Mouse (Mus musculus): ENCODE measurements around the gene L3mbtl3.

L3mbtl3 gene

DNA sequence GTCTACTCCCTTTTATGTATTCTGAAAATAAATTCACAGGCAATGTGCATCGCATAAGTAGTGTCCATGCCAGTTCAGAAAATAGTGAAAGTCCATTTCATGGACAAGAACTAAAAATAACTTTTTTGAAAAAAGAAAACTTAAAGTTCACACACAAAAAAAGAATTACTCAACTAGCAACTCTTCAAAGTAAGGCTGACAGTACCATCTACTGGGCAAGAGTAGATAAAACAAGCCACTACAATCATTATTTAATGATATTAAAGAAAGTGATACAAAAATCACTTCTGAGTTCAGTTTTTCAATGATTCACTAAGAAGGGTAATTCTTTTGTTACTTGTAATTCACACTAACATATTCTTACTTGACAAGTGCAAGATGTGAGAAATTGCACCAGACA, 29.9 kb downstream of the L3mbtl3 start:
- in situ Hi-C loops (cut with MboI, MseI) = loop anchor here (10.0 kb wide), 1 partner anchor 661 kb away; no protein-coding TSS in a partner anchor

DNA sequence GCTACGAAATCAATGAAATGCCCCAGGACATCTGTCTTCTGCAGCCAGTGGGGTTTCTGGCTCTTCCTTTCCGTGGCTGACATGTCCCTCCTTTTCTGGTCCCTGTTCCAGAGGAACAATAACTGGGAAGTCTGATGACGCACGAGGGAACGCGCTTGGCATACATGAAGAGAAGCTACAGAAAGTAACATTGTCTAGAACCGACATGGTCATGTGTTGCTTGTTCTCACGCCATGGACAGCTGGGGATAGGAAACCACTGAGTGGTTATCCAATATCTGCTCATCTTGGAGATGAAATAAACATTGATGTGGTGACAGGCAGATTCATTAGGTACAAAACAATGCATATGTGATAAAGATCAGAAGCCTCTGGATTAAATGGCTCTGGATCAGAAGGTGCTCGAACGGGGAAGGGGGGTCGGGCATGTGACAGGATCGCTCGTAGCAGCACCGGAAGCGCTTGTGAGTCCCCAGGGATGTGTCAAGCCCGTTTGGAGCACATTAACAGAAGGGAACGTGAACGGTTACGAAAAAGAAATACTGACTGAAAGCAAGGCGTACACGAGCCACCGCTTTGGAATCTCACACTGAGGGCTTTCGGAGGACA, 37.8 kb downstream of the L3mbtl3 start:
- in situ Hi-C loops (cut with MboI, MseI) = no loop called here

DNA sequence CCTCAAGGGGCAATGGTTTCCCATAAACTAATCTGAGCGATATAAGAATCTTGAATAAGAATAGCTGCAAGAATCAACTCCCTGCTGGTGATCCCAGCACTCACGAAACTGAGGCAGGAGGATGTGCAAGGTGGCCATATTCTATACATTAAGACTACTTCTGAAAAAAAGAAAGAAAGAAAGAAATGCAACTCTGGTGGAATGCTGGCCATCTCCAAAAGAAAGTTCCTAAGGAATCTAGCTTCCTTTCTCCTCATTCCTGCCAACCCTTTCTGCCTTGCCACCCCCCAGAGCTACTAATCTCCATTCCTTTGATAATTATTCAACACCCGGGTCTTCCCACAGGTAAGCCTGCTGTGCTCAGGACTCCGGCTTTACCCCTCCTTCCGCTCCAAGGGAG, 41.8 kb downstream of the L3mbtl3 start:
- in situ Hi-C loops (cut with MboI, MseI) = no loop called here

- in situ Hi-C loops (cut with MboI, MseI) = no loop called here
These were observed 43.0 kb downstream of the L3mbtl3 start for GRCm38 (mm10) chr10:26332781-26333180.

DNA sequence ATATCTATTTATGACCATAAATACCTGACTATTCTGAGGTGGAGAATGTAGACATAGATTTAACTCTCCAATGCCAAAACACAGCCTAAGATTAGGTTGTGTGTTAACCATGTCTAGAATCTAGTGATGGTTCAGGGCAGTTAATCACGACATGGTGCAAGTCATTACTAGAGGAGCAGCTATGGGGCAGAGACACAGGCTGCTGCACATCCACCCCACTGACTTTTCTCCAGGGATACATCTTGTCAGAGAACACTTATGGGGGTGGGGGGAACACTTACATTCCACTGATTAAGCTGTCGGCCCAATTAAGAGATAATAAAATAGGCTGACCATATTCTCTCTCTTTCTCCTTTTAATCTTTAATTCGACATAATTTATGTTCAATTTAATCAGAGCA, 46.9 kb downstream of the L3mbtl3 start:
- in situ Hi-C loops (cut with MboI, MseI) = no loop called here

GRCm38 (mm10) chr10:26327691-26328542, 47.9 kb downstream of the L3mbtl3 start:
- in situ Hi-C loops (cut with MboI, MseI) = no loop called here

- in situ Hi-C loops (cut with MboI, MseI) = no loop called here
These were observed 48.5 kb downstream of the L3mbtl3 start for GRCm38 (mm10) chr10:26327291-26327690.

DNA sequence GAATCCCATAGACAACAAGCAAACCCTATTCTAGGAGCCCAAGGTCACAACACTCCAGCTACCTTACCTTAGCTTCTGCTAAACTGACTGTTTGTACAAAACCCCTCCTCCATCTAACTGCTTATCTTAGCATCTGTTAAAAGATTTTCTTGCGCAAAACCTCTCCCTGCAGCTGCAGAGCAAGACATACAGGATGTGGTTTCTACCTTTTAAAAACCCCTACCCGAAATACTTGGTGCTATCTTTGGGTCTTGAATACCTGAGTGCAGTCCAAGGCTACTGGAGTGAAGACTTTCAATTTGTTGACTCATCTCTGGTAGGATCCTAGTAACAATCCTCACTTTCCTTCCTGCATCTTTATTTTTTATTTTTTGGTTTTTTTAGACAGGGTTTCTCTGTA, 50.5 kb downstream of the L3mbtl3 start:
- in situ Hi-C loops (cut with MboI, MseI) = no loop called here

- in situ Hi-C loops (cut with MboI, MseI) = no loop called here
These were observed 53.3 kb downstream of the L3mbtl3 start for GRCm38 (mm10) chr10:26322344-26323051.

DNA sequence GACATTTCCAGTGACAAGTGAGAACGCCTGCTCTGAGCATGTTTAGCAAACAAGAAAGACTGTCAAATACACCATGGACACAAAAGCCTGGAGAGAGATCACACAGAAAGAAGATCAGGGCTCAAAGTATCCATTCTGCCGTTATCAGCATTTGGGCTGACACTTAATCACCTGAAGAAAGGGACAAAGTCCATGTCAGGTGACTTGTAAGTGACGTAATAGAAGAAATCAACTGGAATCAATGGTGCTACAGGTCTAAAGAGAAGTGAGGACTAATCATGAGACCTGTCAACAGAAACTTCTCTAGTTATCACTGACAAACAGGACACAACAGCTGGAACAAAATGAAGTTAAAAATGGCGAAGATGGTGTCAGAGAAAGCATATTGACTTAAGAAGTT, 55.1 kb downstream of the L3mbtl3 start:
- in situ Hi-C loops (cut with MboI, MseI) = no loop called here

- in situ Hi-C loops (cut with MboI, MseI) = no loop called here
These were observed 61.4 kb downstream of the L3mbtl3 start for GRCm38 (mm10) chr10:26314327-26314726.

DNA sequence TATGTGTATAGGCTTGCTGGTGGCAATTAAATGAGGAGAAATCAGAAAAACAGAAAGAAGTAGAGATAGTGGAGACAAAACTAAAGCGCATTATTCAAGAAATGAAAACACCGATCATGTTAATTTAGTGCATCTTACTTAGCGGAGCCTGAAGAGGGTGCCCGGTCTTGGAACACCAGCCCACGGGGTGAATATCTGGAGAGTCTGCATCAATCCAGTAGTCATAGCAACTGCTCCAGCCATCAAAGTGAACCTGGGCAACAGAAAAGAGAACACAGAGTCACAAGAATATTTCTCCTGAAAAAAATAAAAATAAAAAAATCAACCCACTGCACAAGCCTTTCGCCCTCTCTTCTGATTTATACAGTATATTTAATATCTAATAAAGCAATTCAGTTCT, 72.3 kb downstream of the L3mbtl3 start:
- in situ Hi-C loops (cut with MboI, MseI) = no loop called here

DNA sequence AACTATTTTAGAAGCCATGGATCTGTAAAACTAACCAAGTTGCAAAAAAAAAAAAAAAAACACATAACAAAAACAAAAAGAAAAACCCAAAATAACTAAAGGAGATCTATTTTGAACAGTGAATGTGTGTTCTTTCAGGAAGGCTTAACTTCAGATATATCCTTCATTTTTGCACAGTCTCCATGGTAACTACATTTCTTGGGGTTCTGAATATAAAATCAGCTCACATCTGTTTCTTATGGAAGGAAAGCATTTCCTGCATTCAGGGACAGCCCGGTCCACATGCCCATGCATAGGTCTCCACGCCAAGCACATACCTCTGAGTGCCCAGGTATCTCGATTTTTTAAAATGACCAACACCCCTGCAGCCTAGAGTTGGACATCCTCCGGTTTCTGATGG, 73.4 kb downstream of the L3mbtl3 start:
- in situ Hi-C loops (cut with MboI, MseI) = no loop called here

DNA sequence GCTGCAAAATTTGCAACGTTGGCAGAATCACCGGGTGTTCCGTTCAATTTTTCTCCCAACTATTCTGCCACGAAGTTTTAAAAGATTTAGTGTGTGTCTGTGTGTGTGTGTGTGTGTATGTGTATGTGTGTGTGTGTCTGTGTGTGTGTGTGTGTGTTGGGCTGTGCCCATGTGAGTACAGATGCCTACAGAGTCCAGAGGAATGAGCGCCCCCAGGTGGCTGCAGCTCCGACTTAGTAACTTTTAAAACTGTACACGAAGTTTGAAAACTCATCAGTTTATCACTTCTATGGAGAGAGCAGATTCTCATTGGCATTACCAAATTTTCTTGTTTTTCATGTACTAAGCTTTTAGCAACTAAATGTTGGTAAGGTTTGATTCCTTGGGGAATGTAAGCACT, 78.1 kb downstream of the L3mbtl3 start:
- in situ Hi-C loops (cut with MboI, MseI) = no loop called here

DNA sequence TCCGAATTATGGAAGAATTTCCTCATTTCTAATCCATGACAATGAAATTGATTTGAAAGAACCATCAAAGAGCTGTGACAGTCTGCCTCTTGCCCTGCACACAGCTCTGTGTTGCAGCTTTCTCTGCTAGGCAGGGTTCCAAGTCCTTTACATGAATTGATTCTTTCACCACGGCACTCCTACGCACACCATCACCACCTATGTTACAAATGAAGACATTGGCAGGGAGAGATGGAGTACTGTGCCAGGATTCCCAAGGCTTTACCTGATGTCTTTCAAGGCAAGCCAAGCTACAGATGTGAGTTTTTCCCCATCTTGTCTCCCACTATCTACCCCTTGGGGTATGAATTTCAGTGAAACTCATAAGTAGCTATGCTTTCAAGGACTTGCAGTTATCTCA, 78.6 kb downstream of the L3mbtl3 start:
- in situ Hi-C loops (cut with MboI, MseI) = no loop called here

DNA sequence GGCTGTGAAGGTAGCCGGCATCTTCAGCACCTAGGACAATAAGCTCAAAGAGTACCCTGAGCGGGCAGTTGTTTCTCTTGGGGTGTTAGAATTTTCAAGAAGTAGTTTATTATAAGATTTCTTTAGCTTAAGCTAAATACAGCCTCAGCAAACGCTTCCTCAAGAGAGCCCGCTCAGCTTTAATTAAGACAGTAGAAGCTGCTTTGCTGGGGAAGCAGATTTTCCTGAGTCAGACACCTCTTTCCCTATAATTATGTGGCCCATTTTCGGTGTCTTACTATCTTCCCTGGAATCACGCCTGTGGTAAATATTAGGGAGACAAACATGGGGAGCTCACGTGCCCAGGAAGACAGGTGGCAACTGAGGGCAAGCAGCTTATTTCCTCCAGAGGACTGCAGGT, 88.6 kb downstream of the L3mbtl3 start:
- in situ Hi-C loops (cut with MboI, MseI) = no loop called here

GRCm38 (mm10) chr10:26280009-26280408, 95.8 kb downstream of the L3mbtl3 start:
- in situ Hi-C loops (cut with MboI, MseI) = no loop called here

DNA sequence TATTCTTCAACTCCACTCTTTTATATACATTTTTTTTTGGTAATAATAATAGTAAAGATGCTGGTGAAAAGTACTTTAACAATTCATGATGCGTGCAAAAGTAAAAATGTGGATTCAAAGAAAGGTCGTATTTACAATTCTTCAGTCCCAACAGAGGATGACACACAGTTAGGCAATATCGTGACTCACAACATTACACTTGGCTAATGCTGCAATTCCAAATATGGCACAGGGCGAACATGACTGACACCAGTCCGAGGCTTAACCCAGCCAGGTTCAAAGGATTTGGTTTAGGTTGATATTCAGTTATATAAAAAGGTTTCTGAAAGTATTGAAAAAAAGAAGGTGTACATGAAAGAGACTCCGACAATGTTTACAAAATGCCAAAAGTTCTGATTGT, 100.4 kb downstream of the L3mbtl3 start:
- in situ Hi-C loops (cut with MboI, MseI) = no loop called here

- in situ Hi-C loops (cut with MboI, MseI) = loop anchor here (10.0 kb wide), 1 partner anchor 1649 kb away; no protein-coding TSS in a partner anchor
These were observed 111.9 kb downstream of the L3mbtl3 start for GRCm38 (mm10) chr10:26263744-26264459.

DNA sequence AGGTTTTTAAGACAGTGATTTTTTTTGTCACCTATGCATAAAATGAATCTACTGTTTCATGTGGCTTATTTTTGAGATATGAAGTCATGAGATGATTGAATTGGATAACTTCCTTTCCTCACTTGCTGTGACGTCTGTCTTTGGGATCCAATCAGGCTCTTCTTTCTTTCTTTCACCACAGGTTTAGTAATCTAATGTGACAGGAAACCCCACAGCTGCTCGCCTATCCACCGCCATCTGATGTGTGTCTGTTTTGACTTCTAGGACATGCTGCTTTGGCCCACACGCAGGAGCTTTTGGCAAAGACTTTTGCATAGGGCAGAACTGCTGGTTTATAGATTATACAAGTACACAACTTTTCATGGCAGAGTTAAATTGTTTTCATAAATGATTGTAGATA, 115.9 kb downstream of the L3mbtl3 start:
- in situ Hi-C loops (cut with MboI, MseI) = loop anchor here (10.0 kb wide), 1 partner anchor 1645 kb away; no protein-coding TSS in a partner anchor

GRCm38 (mm10) chr10:26249426-26250165, 126.2 kb downstream of the L3mbtl3 start:
- in situ Hi-C loops (cut with MboI, MseI) = no loop called here
